8 mouse cellular contexts compared by ENCODE assay signal in genomic region chr15:103146627-103147421, GRCm38 (mm10). TPM values are rescaled to one million over a fixed set of nuclear protein-coding genes. Genes with fewer than 3 reads are reported as not detected.
A peak's percentile ranks its signal among the peaks of the same experiment; 100 is the strongest.
DNase-seq lines count a peak whose midpoint lies in the region; ATAC-seq lines count a peak whose summit lies in the region.

No protein-coding gene starts in this region.

- peak overlapping the region; percentile 85 for H3K4me2 ChIP-seq in heart, embryonic 14.5 days (ENCODE audit: low read length)
- H3K4me2 ChIP-seq in forebrain, embryonic 15.5 days (replicated peaks) = peak overlapping the region; percentile 95
- H3K4me2 ChIP-seq in liver, embryonic 12.5 days = peak overlapping the region; percentile 51

- WGBS in heart, embryonic 14.5 days = 1% methylated on average over 53 of the region's 57 CpGs
- 0% methylated on average over 57 of the region's 57 CpGs for WGBS in forebrain, embryonic 15.5 days
- WGBS in liver, embryonic 12.5 days (ENCODE audit: insufficient replicate concordance) = 2% methylated on average over 57 of the region's 57 CpGs

- DNase-seq in heart, adult 9 months (ENCODE audit: low spot score in 2 of 2) = no peak
- DNase-seq in kidney, postnatal 14 days = peak; percentile 61
- DNase-seq in right cerebral cortex, postnatal 10 days (ENCODE audit: low spot score in 2 of 2) = peak; percentile 84 to 85
- no peak for DNase-seq in spleen, postnatal 36 days (ENCODE audit: low spot score in 2 of 2)

- H3K36me3 ChIP-seq in heart, embryonic 14.5 days (ENCODE audit: control insufficient read depth, insufficient read depth, low read length) = no peaks in the 10 kb centered on the region
- no peaks in the 10 kb centered on the region for H3K36me3 ChIP-seq in forebrain, embryonic 15.5 days
- H3K36me3 ChIP-seq in liver, embryonic 12.5 days = no peaks in the 10 kb centered on the region

- H3K9me3 ChIP-seq in heart, embryonic 14.5 days (ENCODE audit: control insufficient read depth, low read length) = no peaks in the 10 kb centered on the region
- H3K9me3 ChIP-seq in forebrain, embryonic 15.5 days = no peaks in the 10 kb centered on the region
- no peaks in the 10 kb centered on the region for H3K9me3 ChIP-seq in liver, embryonic 12.5 days (replicated peaks)

- no peak for ATAC-seq in heart, embryonic 14.5 days (ENCODE audit: insufficient number of reproducible peaks, insufficient read depth, low FRiP score, low read depth)
- peak; percentile 74 for ATAC-seq in forebrain, embryonic 15.5 days (replicated peaks)
- no peak for ATAC-seq in liver, embryonic 12.5 days

- peaks cover 86% of the 10 kb centered on the region for H3K27me3 ChIP-seq in heart, embryonic 14.5 days (ENCODE audit: control insufficient read depth, insufficient read depth, low read length)
- H3K27me3 ChIP-seq in forebrain, embryonic 15.5 days = peaks cover 24% of the 10 kb centered on the region
- H3K27me3 ChIP-seq in liver, embryonic 12.5 days (replicated peaks) = peaks cover 90% of the 10 kb centered on the region

- H3K9ac ChIP-seq in heart, embryonic 14.5 days (ENCODE audit: low read length) = peak overlapping the region; percentile 70
- H3K9ac ChIP-seq in forebrain, embryonic 15.5 days (replicated peaks) = peak overlapping the region; percentile 60
- no peak overlapping the region for H3K9ac ChIP-seq in liver, embryonic 12.5 days

- H3K4me3 ChIP-seq in heart, embryonic 14.5 days (ENCODE audit: control insufficient read depth in 1 of 2, insufficient read depth in 1 of 2, low read depth in 1 of 2, low read length in 2 of 2) = peak overlapping the region; percentile 48 to 49
- peak overlapping the region; percentile 39 for H3K4me3 ChIP-seq in brown adipose tissue, adult 24 weeks (ENCODE audit: insufficient read depth, low read depth, low read length)
- peak overlapping the region; percentile 44 for H3K4me3 ChIP-seq in forebrain, embryonic 15.5 days
- H3K4me3 ChIP-seq in liver, embryonic 12.5 days = peak overlapping the region; percentile 33

- H3K27ac ChIP-seq in heart, embryonic 14.5 days (replicated peaks in 1 of 2; ENCODE audit: control insufficient read depth in 1 of 2, insufficient read depth in 1 of 2, low read depth in 2 of 2, low read length in 2 of 2) = no peak overlapping the region
- H3K27ac ChIP-seq in brown adipose tissue, adult 24 weeks (replicated peaks; ENCODE audit: low read depth, low read length) = no peak overlapping the region
- H3K27ac ChIP-seq in forebrain, embryonic 15.5 days (replicated peaks) = peak overlapping the region; percentile 68
- H3K27ac ChIP-seq in liver, embryonic 12.5 days = no peak overlapping the region

- H3K4me1 ChIP-seq in heart, embryonic 14.5 days (ENCODE audit: control insufficient read depth in 2 of 2, insufficient read depth in 2 of 2, low read length in 2 of 2) = peaks cover 2 to 7% of the 10 kb centered on the region in 2 experiments; a peak in 2 of 4 replicates
- no peaks in the 10 kb centered on the region for H3K4me1 ChIP-seq in brown adipose tissue, adult 24 weeks (ENCODE audit: control insufficient read depth, insufficient read depth, insufficient read length, low read length)
- H3K4me1 ChIP-seq in forebrain, embryonic 15.5 days = peaks cover 26% of the 10 kb centered on the region
- no peaks in the 10 kb centered on the region for H3K4me1 ChIP-seq in liver, embryonic 12.5 days

RNA-seq across cellular contexts. Expression of gene Smug1, which starts 20.1 kb away (rescaled TPM):
- polyA plus RNA-seq in heart, embryonic 14.5 days (2014; fragmentation: Nextera tagmentation; extraction: Ambion mirVana) = 17.8 and 18.6 TPM in 2 replicates
- polyA plus RNA-seq in brown adipose tissue, adult 24 weeks (2012; ENCODE audit: insufficient read depth, insufficient read length, missing spikeins) = 6.3 and 10.1 TPM in 2 replicates
- 24.7 and 26.8 TPM in 2 replicates for polyA plus RNA-seq in forebrain, embryonic 15.5 days (2015; fragmentation: Nextera tagmentation; extraction: Ambion mirVana)
- 6.7 and 7.8 TPM in 2 replicates for polyA plus RNA-seq in liver, embryonic 12.5 days (2016; fragmentation: Nextera tagmentation; extraction: Ambion mirVana)

Comparison
In these comparisons a context has a peak if more than half of its experiments do, and no peak if none do; other contexts are left out.
1. DNase-seq: peak in kidney, postnatal 14 days (single experiment) and right cerebral cortex, postnatal 10 days (2 of 2); none in heart, adult 9 months (0 of 2) and spleen, postnatal 36 days (0 of 2).
2. Peak in every context shown above with its lines, with median percentiles within 50 percentile points of each other: H3K4me2 ChIP-seq and H3K4me3 ChIP-seq.